Mouse (Mus musculus): ENCODE results near the gene Eps15l1. TPM values are rescaled to one million over a fixed set of nuclear protein-coding genes. Genes with fewer than 3 reads are reported as not detected.

Eps15l1 gene
- total RNA-seq, 2 experiments from 2014 or later = 60.0 to 75.6 TPM

GRCm38 (mm10) chr8:72418073-72418472 lies 3.2 kb downstream of the Eps15l1 start:
- intact Hi-C loops (cut with DNase I) = no loop called here
- no peak for DNase-seq (ENCODE audit: low spot score in 2 of 2)

- DNase-seq (ENCODE audit: low spot score in 2 of 2) = no peak
- intact Hi-C loops (cut with DNase I) = no loop called here
Measured at GRCm38 (mm10) chr8:72415252-72415651, 6.0 kb downstream of the Eps15l1 start.

GRCm38 (mm10) chr8:72413839-72414238 lies 7.4 kb downstream of the Eps15l1 start:
- intact Hi-C loops (cut with DNase I) = no loop called here
- DNase-seq (ENCODE audit: low spot score in 2 of 2) = no peak

GRCm38 (mm10) chr8:72409443-72409842 lies 11.8 kb downstream of the Eps15l1 start:
- intact Hi-C loops (cut with DNase I) = no loop called here

GRCm38 (mm10) chr8:72407878-72408277 lies 13.4 kb downstream of the Eps15l1 start:
- intact Hi-C loops (cut with DNase I) = no loop called here
- DNase-seq (ENCODE audit: low spot score in 2 of 2) = no peak

More at GRCm38 (mm10) chr8:72409443-72409842, 11.8 kb downstream of the Eps15l1 start:
- no peak for DNase-seq (ENCODE audit: low spot score in 2 of 2)

GRCm38 (mm10) chr8:72402981-72403380 lies 18.3 kb downstream of the Eps15l1 start:
- intact Hi-C loops (cut with DNase I) = no loop called here
- no peak for DNase-seq (ENCODE audit: low spot score in 2 of 2)

GRCm38 (mm10) chr8:72401381-72401780 lies 19.9 kb downstream of the Eps15l1 start:
- intact Hi-C loops (cut with DNase I) = no loop called here
- DNase-seq (ENCODE audit: low spot score in 2 of 2) = no peak

GRCm38 (mm10) chr8:72385737-72386136 lies 35.5 kb downstream of the Eps15l1 start:
- DNase-seq (ENCODE audit: low spot score in 2 of 2) = no peak
- intact Hi-C loops (cut with DNase I) = no loop called here

GRCm38 (mm10) chr8:72382395-72382794 lies 38.9 kb downstream of the Eps15l1 start:
- intact Hi-C loops (cut with DNase I) = no loop called here
- DNase-seq (ENCODE audit: low spot score in 2 of 2) = no peak

GRCm38 (mm10) chr8:72380656-72381055 lies 40.6 kb downstream of the Eps15l1 start:
- no peak for DNase-seq (ENCODE audit: low spot score in 2 of 2)
- intact Hi-C loops (cut with DNase I) = no loop called here

- no peak for DNase-seq (ENCODE audit: low spot score in 2 of 2)
- intact Hi-C loops (cut with DNase I) = no loop called here
Measured at GRCm38 (mm10) chr8:72376900-72377299, 44.4 kb downstream of the Eps15l1 start.

GRCm38 (mm10) chr8:72376309-72376708 lies 45.0 kb downstream of the Eps15l1 start:
- intact Hi-C loops (cut with DNase I) = no loop called here

GRCm38 (mm10) chr8:72375161-72375560 lies 46.1 kb downstream of the Eps15l1 start:
- intact Hi-C loops (cut with DNase I) = no loop called here

More at GRCm38 (mm10) chr8:72376309-72376708, 45.0 kb downstream of the Eps15l1 start:
- no peak for DNase-seq (ENCODE audit: low spot score in 2 of 2)

GRCm38 (mm10) chr8:72372311-72372710 lies 48.9 kb downstream of the Eps15l1 start:
- intact Hi-C loops (cut with DNase I) = no loop called here
- DNase-seq (ENCODE audit: low spot score in 2 of 2) = no peak

More at GRCm38 (mm10) chr8:72375161-72375560, 46.1 kb downstream of the Eps15l1 start:
- no peak for DNase-seq (ENCODE audit: low spot score in 2 of 2)

GRCm38 (mm10) chr8:72371356-72371755 lies 49.9 kb downstream of the Eps15l1 start:
- intact Hi-C loops (cut with DNase I) = no loop called here
- DNase-seq (ENCODE audit: low spot score in 2 of 2) = no peak

- no peak for DNase-seq (ENCODE audit: low spot score in 2 of 2)
- intact Hi-C loops (cut with DNase I) = loop anchor here (2.0 to 5.0 kb wide), 2 partner anchors 106 to 189 kb away; no protein-coding TSS in a partner anchor
Measured at GRCm38 (mm10) chr8:72366435-72366834, 54.8 kb downstream of the Eps15l1 start.

GRCm38 (mm10) chr8:72365826-72366225 lies 55.4 kb downstream of the Eps15l1 start:
- intact Hi-C loops (cut with DNase I) = loop anchor here (2.0 to 5.0 kb wide), 2 partner anchors 105 to 189 kb away; no protein-coding TSS in a partner anchor

GRCm38 (mm10) chr8:72365016-72365415 lies 56.2 kb downstream of the Eps15l1 start:
- DNase-seq (ENCODE audit: low spot score in 2 of 2) = no peak
- intact Hi-C loops (cut with DNase I) = loop anchor here (5.0 kb wide), 1 partner anchor 188 kb away; no protein-coding TSS in a partner anchor

More at GRCm38 (mm10) chr8:72365826-72366225, 55.4 kb downstream of the Eps15l1 start:
- peak; percentile 68 to 74 for DNase-seq (ENCODE audit: low spot score in 2 of 2)

GRCm38 (mm10) chr8:72363457-72363856 lies 57.8 kb downstream of the Eps15l1 start:
- intact Hi-C loops (cut with DNase I) = no loop called here
- no peak for DNase-seq (ENCODE audit: low spot score in 2 of 2)

- DNase-seq (ENCODE audit: low spot score in 2 of 2) = peak in 1 of 2 experiments; percentile 38
- intact Hi-C loops (cut with DNase I) = no loop called here
Measured at GRCm38 (mm10) chr8:72362754-72363153, 58.5 kb downstream of the Eps15l1 start.

- DNase-seq (ENCODE audit: low spot score in 2 of 2) = no peak
- intact Hi-C loops (cut with DNase I) = no loop called here
Measured at GRCm38 (mm10) chr8:72360162-72360561, 61.1 kb downstream of the Eps15l1 start.

GRCm38 (mm10) chr8:72356593-72356992 lies 64.7 kb downstream of the Eps15l1 start:
- intact Hi-C loops (cut with DNase I) = no loop called here
- DNase-seq (ENCODE audit: low spot score in 2 of 2) = no peak
